Mouse (Mus musculus) stomach, embryonic 16.5 days (tissue): ENCODE results near the gene D8Ertd738e. TPM values are rescaled to one million over a fixed set of nuclear protein-coding genes. Genes with fewer than 3 reads are reported as not detected.

Source experiments
- ATAC-seq: fragments of 200-750 bp; cut with Nextera tagmentation; 2 replicates; pipeline ENCODE4 v1.8.0; 2017; ENCODE audit warnings: moderate number of reproducible peaks, moderate TSS enrichment; ENCODE audit not compliant: insufficient read depth, low FRiP score
- H3K27ac ChIP-seq: fragments of 300-500 bp; sonication (generic); 2 replicates; pipeline ENCODE4 v1.5.1; 2014; ENCODE audit warnings: low read length
- H3K27me3 ChIP-seq: fragments of 300-500 bp; sonication (generic); 2 replicates; pipeline ENCODE4 v1.6.1; 2014; ENCODE audit warnings: low read length, control low read depth, mixed read lengths; ENCODE audit not compliant: control insufficient read depth, insufficient read depth
- H3K36me3 ChIP-seq: fragments of 300-500 bp; sonication (generic); 2 replicates; pipeline ENCODE4 v1.6.1; 2014; ENCODE audit warnings: low read length; ENCODE audit not compliant: control insufficient read depth, insufficient read depth
- H3K4me1 ChIP-seq: fragments of 300-500 bp; sonication (generic); 2 replicates; pipeline ENCODE4 v1.6.1; 2014; ENCODE audit warnings: low read length, control low read depth, mixed read lengths; ENCODE audit not compliant: control insufficient read depth, insufficient read depth
- H3K4me2 ChIP-seq: fragments of 300-500 bp; sonication (generic); 2 replicates; pipeline ENCODE4 v1.6.1; 2014; ENCODE audit warnings: low read depth, low read length, mixed read lengths
- H3K4me3 ChIP-seq: fragments of 300-500 bp; sonication (generic); replicated peaks from 2 replicates; pipeline ENCODE4 v1.5.1; 2014; ENCODE audit warnings: mild to moderate bottlenecking, low read length
- H3K9ac ChIP-seq: fragments of 300-500 bp; sonication (generic); 2 replicates; pipeline ENCODE4 v1.6.1; 2014; ENCODE audit warnings: low read length
- H3K9me3 ChIP-seq: fragments of 300-500 bp; sonication (generic); replicated peaks from 2 replicates; pipeline ENCODE4 v1.6.1; 2016; ENCODE audit warnings: low read length, control low read depth; ENCODE audit not compliant: control insufficient read depth
- WGBS: fragments of 180-500 bp; shearing (Covaris S2); extraction: QIAGEN DNeasy Blood & Tissue Kit; methylation state at CpG from one replicate; pipeline ENCODE4 v1.1.7; 2014; 5-methylcytosine and 5-hydroxymethylcytosine counted together
- polyA plus RNA-seq: library from polyadenylated mRNA; unstranded; fragments of >200 nt; fragmentation: Nextera tagmentation; extraction: Ambion mirVana; gene quantifications from 2 replicates; pipeline ENCODE4 v1.2.1, GENCODE M21; 2015

D8Ertd738e gene
- polyA plus RNA-seq, 1 experiment from 2014 or later = 289 TPM

GRCm38 (mm10) chr8:84208381-84209380 lies 40.8 kb downstream of the D8Ertd738e start:
- peak overlapping the region; percentile 63 for H3K27ac ChIP-seq
- H3K36me3 ChIP-seq = peaks cover 20% of the 10 kb centered on the region
- H3K9ac ChIP-seq = no peak overlapping the region; the same call in none of the 2 replicates
- no peak overlapping the region for H3K4me2 ChIP-seq
- no peak for ATAC-seq
- H3K4me1 ChIP-seq = peaks cover 30% of the 10 kb centered on the region
- no peaks in the 10 kb centered on the region for H3K27me3 ChIP-seq
- H3K4me3 ChIP-seq = no peak overlapping the region
- H3K9me3 ChIP-seq = no peaks in the 10 kb centered on the region
- 64% methylated on average over 17 of the region's 17 CpGs for WGBS

- Histone ChIP-seq H3K4me2 (0 out of 2 replicates have a peak overlapping the region, but pooled peaks have one; percentile 0), H3K4me1 (peaks cover 32% of the 10 kb centered on the region), H3K4me3 (no peak overlapping the region), H3K27me3 (no peaks in the 10 kb centered on the region), H3K9ac (peak overlapping the region; percentile 63), H3K27ac (peak overlapping the region; percentile 63), H3K36me3 (peaks cover 20% of the 10 kb centered on the region), H3K9me3 (no peaks in the 10 kb centered on the region)
- ATAC-seq = peak; percentile 23; the same call in 1 of the 2 replicates
- WGBS = 50% methylated on average over 7 of the region's 7 CpGs
Observed at GRCm38 (mm10) chr8:84207811-84208210, 41.7 kb downstream of the D8Ertd738e start.

- no peaks in the 10 kb centered on the region for H3K9me3 ChIP-seq
- H3K36me3 ChIP-seq = peaks cover 18% of the 10 kb centered on the region
- no peak overlapping the region for H3K4me3 ChIP-seq
- no peak for ATAC-seq
- WGBS = 90% methylated on average over 3 of the region's 3 CpGs
- H3K4me1 ChIP-seq = peaks cover 41% of the 10 kb centered on the region
- no peaks in the 10 kb centered on the region for H3K27me3 ChIP-seq
- no peak overlapping the region for H3K4me2 ChIP-seq
- H3K9ac ChIP-seq = no peak overlapping the region
- H3K27ac ChIP-seq = no peak overlapping the region; the same call in 1 of the 2 replicates
Observed at GRCm38 (mm10) chr8:84206666-84207065, 42.9 kb downstream of the D8Ertd738e start.

- peaks cover 48% of the 10 kb centered on the region for H3K4me1 ChIP-seq
- no peaks in the 10 kb centered on the region for H3K9me3 ChIP-seq
- WGBS = 88% methylated on average over 5 of the region's 5 CpGs
- H3K4me3 ChIP-seq = no peak overlapping the region
- H3K4me2 ChIP-seq = no peak overlapping the region
- H3K36me3 ChIP-seq = peaks cover 15% of the 10 kb centered on the region
- no peak for ATAC-seq
- H3K27ac ChIP-seq = no peak overlapping the region
- no peaks in the 10 kb centered on the region for H3K27me3 ChIP-seq
- H3K9ac ChIP-seq = no peak overlapping the region
Observed at GRCm38 (mm10) chr8:84205073-84205472, 44.4 kb downstream of the D8Ertd738e start.

- Histone ChIP-seq H3K4me1 (peaks cover 56% of the 10 kb centered on the region), H3K27me3 (no peaks in the 10 kb centered on the region), H3K27ac (peak overlapping the region; percentile 98), H3K4me3 (peak overlapping the region; percentile 90), H3K36me3 (peaks cover 13% of the 10 kb centered on the region), H3K9me3 (no peaks in the 10 kb centered on the region), H3K9ac (peak overlapping the region; percentile 85), H3K4me2 (peak overlapping the region; percentile 94)
- 42% methylated on average over 13 of the region's 13 CpGs for WGBS
- ATAC-seq = peak; percentile 6; the same call in 1 of the 2 replicates
Observed at GRCm38 (mm10) chr8:84203975-84204772, 45.3 kb downstream of the D8Ertd738e start.

GRCm38 (mm10) chr8:84202938-84203917 lies 46.3 kb downstream of the D8Ertd738e start:
- peaks cover 62% of the 10 kb centered on the region for H3K4me1 ChIP-seq
- H3K27me3 ChIP-seq = no peaks in the 10 kb centered on the region
- H3K4me3 ChIP-seq = peak overlapping the region; percentile 90
- H3K9me3 ChIP-seq = no peaks in the 10 kb centered on the region
- peak overlapping the region; percentile 85 for H3K9ac ChIP-seq
- peak overlapping the region; percentile 94 for H3K4me2 ChIP-seq
- peak; percentile 39 for ATAC-seq
- H3K27ac ChIP-seq = peak overlapping the region; percentile 98
- 9% methylated on average over 34 of the region's 34 CpGs for WGBS
- H3K36me3 ChIP-seq = peaks cover 5% of the 10 kb centered on the region; the same call in 1 of the 2 replicates

GRCm38 (mm10) chr8:84202466-84202865 lies 47.1 kb downstream of the D8Ertd738e start:
- no peak for ATAC-seq
- WGBS = 58% methylated on average over 9 of the region's 9 CpGs
- H3K27ac ChIP-seq = peak overlapping the region; percentile 98
- H3K27me3 ChIP-seq = no peaks in the 10 kb centered on the region
- no peaks in the 10 kb centered on the region for H3K9me3 ChIP-seq
- peak overlapping the region; percentile 94 for H3K4me2 ChIP-seq
- H3K9ac ChIP-seq = peak overlapping the region; percentile 85
- peak overlapping the region; percentile 90 for H3K4me3 ChIP-seq
- peaks cover 62% of the 10 kb centered on the region for H3K4me1 ChIP-seq
- H3K36me3 ChIP-seq = peaks cover 5% of the 10 kb centered on the region; the same call in 1 of the 2 replicates
